Mouse (Mus musculus): ENCODE data around the gene Usp3. TPM values are rescaled to one million over a fixed set of nuclear protein-coding genes. Genes with fewer than 3 reads are reported as not detected.

Gene Usp3
- polyA plus RNA-seq, 1 experiment = 8.1 TPM

- Histone ChIP-seq H3K4me3 (ENCODE audit: control insufficient read depth, low read depth, low read length) (no peak overlapping the region), H3K27me3 (ENCODE audit: control insufficient read depth, insufficient read depth, low read length) (no peaks in the 10 kb centered on the region), H3K36me3 (ENCODE audit: control insufficient read depth, insufficient read depth, low read length) (no peaks in the 10 kb centered on the region), H3K27ac (ENCODE audit: control insufficient read depth, insufficient read depth, low read depth, low read length) (no peak overlapping the region), H3K4me1 (ENCODE audit: control insufficient read depth, insufficient read depth, low read length) (peaks cover 21% of the 10 kb centered on the region)
- TF ChIP-seq CTCF (IDR thresholded peaks at IDR 0.05; ENCODE audit: control insufficient read depth, insufficient read depth, insufficient replicate concordance, low read depth, low read length) = no peak
- no peak for TF ChIP-seq POLR2A (IDR thresholded peaks at IDR 0.05; ENCODE audit: control insufficient read depth, low read depth, low read length)
Observed at GRCm38 (mm10) chr9:66510351-66510841, 82.5 kb downstream of the Usp3 start.

GRCm38 (mm10) chr9:66508890-66509399 lies 84.0 kb downstream of the Usp3 start:
- Histone ChIP-seq H3K27ac (ENCODE audit: control insufficient read depth, insufficient read depth, low read depth, low read length) (no peak overlapping the region), H3K4me1 (ENCODE audit: control insufficient read depth, insufficient read depth, low read length) (peaks cover 16% of the 10 kb centered on the region)

GRCm38 (mm10) chr9:66507684-66508083 lies 85.3 kb downstream of the Usp3 start:
- TF ChIP-seq POLR2A (IDR thresholded peaks at IDR 0.05; ENCODE audit: control insufficient read depth, low read depth, low read length) (no peak), CTCF (IDR thresholded peaks at IDR 0.05; ENCODE audit: control insufficient read depth, insufficient read depth, insufficient replicate concordance, low read depth, low read length) (no peak)
- Histone ChIP-seq H3K27ac (ENCODE audit: control insufficient read depth, insufficient read depth, low read depth, low read length) (no peak overlapping the region), H3K36me3 (ENCODE audit: control insufficient read depth, insufficient read depth, low read length) (peaks cover 2% of the 10 kb centered on the region), H3K4me1 (ENCODE audit: control insufficient read depth, insufficient read depth, low read length) (peaks cover 13% of the 10 kb centered on the region), H3K4me3 (ENCODE audit: control insufficient read depth, low read depth, low read length) (no peak overlapping the region), H3K27me3 (ENCODE audit: control insufficient read depth, insufficient read depth, low read length) (no peaks in the 10 kb centered on the region)

More at GRCm38 (mm10) chr9:66508890-66509399, 84.0 kb downstream of the Usp3 start:
- no peak overlapping the region for H3K4me3 ChIP-seq (ENCODE audit: control insufficient read depth, low read depth, low read length)
- H3K36me3 ChIP-seq (ENCODE audit: control insufficient read depth, insufficient read depth, low read length) = peaks cover 2% of the 10 kb centered on the region
- TF ChIP-seq POLR2A (IDR thresholded peaks at IDR 0.05; ENCODE audit: control insufficient read depth, low read depth, low read length) = no peak
- TF ChIP-seq CTCF (IDR thresholded peaks at IDR 0.05; ENCODE audit: control insufficient read depth, insufficient read depth, insufficient replicate concordance, low read depth, low read length) = no peak
- H3K27me3 ChIP-seq (ENCODE audit: control insufficient read depth, insufficient read depth, low read length) = no peaks in the 10 kb centered on the region

- no peak overlapping the region for H3K4me3 ChIP-seq (ENCODE audit: control insufficient read depth, low read depth, low read length)
- peaks cover 7% of the 10 kb centered on the region for H3K4me1 ChIP-seq (ENCODE audit: control insufficient read depth, insufficient read depth, low read length)
- TF ChIP-seq CTCF (IDR thresholded peaks at IDR 0.05; ENCODE audit: control insufficient read depth, insufficient read depth, insufficient replicate concordance, low read depth, low read length) (no peak), POLR2A (IDR thresholded peaks at IDR 0.05; ENCODE audit: control insufficient read depth, low read depth, low read length) (no peak)
- H3K36me3 ChIP-seq (ENCODE audit: control insufficient read depth, insufficient read depth, low read length) = peaks cover 2% of the 10 kb centered on the region
- no peaks in the 10 kb centered on the region for H3K27me3 ChIP-seq (ENCODE audit: control insufficient read depth, insufficient read depth, low read length)
- no peak overlapping the region for H3K27ac ChIP-seq (ENCODE audit: control insufficient read depth, insufficient read depth, low read depth, low read length)
Observed at GRCm38 (mm10) chr9:66506424-66506823, 86.5 kb downstream of the Usp3 start.

- Histone ChIP-seq H3K27me3 (ENCODE audit: control insufficient read depth, insufficient read depth, low read length) (no peaks in the 10 kb centered on the region), H3K4me1 (ENCODE audit: control insufficient read depth, insufficient read depth, low read length) (peaks cover 6% of the 10 kb centered on the region), H3K27ac (ENCODE audit: control insufficient read depth, insufficient read depth, low read depth, low read length) (no peak overlapping the region), H3K4me3 (ENCODE audit: control insufficient read depth, low read depth, low read length) (no peak overlapping the region), H3K36me3 (ENCODE audit: control insufficient read depth, insufficient read depth, low read length) (peaks cover 2% of the 10 kb centered on the region)
- TF ChIP-seq POLR2A (IDR thresholded peaks at IDR 0.05; ENCODE audit: control insufficient read depth, low read depth, low read length) (no peak), CTCF (IDR thresholded peaks at IDR 0.05; ENCODE audit: control insufficient read depth, insufficient read depth, insufficient replicate concordance, low read depth, low read length) (no peak)
Observed at GRCm38 (mm10) chr9:66506011-66506410, 86.9 kb downstream of the Usp3 start.

GRCm38 (mm10) chr9:66505141-66505917 lies 87.6 kb downstream of the Usp3 start:
- TF ChIP-seq POLR2A (IDR thresholded peaks at IDR 0.05; ENCODE audit: control insufficient read depth, low read depth, low read length) = no peak
- TF ChIP-seq CTCF (IDR thresholded peaks at IDR 0.05; ENCODE audit: control insufficient read depth, insufficient read depth, insufficient replicate concordance, low read depth, low read length) = no peak
- Histone ChIP-seq H3K27me3 (ENCODE audit: control insufficient read depth, insufficient read depth, low read length) (no peaks in the 10 kb centered on the region), H3K36me3 (ENCODE audit: control insufficient read depth, insufficient read depth, low read length) (peaks cover 2% of the 10 kb centered on the region), H3K4me3 (ENCODE audit: control insufficient read depth, low read depth, low read length) (no peak overlapping the region), H3K4me1 (ENCODE audit: control insufficient read depth, insufficient read depth, low read length) (peaks cover 2% of the 10 kb centered on the region), H3K27ac (ENCODE audit: control insufficient read depth, insufficient read depth, low read depth, low read length) (no peak overlapping the region)

- no peak overlapping the region for H3K27ac ChIP-seq (ENCODE audit: control insufficient read depth, insufficient read depth, low read depth, low read length)
- no peaks in the 10 kb centered on the region; the same call in 1 of the 2 replicates for H3K4me1 ChIP-seq (ENCODE audit: control insufficient read depth, insufficient read depth, low read length)
Observed at GRCm38 (mm10) chr9:66504518-66504917, 88.4 kb downstream of the Usp3 start.

More at GRCm38 (mm10) chr9:66504518-66504917, 88.4 kb downstream of the Usp3 start:
- no peaks in the 10 kb centered on the region for H3K27me3 ChIP-seq (ENCODE audit: control insufficient read depth, insufficient read depth, low read length)
- H3K4me3 ChIP-seq (ENCODE audit: control insufficient read depth, low read depth, low read length) = no peak overlapping the region
- TF ChIP-seq CTCF (IDR thresholded peaks at IDR 0.05; ENCODE audit: control insufficient read depth, insufficient read depth, insufficient replicate concordance, low read depth, low read length) (no peak), POLR2A (IDR thresholded peaks at IDR 0.05; ENCODE audit: control insufficient read depth, low read depth, low read length) (no peak)
- H3K36me3 ChIP-seq (ENCODE audit: control insufficient read depth, insufficient read depth, low read length) = peaks cover 2% of the 10 kb centered on the region
